Mouse (Mus musculus) lung, adult 2 months (tissue): ENCODE data around the gene Gm973.

Experiments
- CTCF ChIP-seq: fragments of 200-500 bp; IDR thresholded peaks from 2 replicates; pipeline ENCODE4 v1.5.1; 2011; ENCODE audit warnings: mild to moderate bottlenecking, low read length, control low read depth; ENCODE audit not compliant: insufficient read depth
- POLR2A ChIP-seq: fragments of 200-500 bp; IDR thresholded peaks from 2 replicates; pipeline ENCODE4 v1.6.1; 2011; ENCODE audit warnings: low read depth, mild to moderate bottlenecking, control low read depth, low read length, borderline replicate concordance; ENCODE audit errors: extremely low read depth

DNA sequence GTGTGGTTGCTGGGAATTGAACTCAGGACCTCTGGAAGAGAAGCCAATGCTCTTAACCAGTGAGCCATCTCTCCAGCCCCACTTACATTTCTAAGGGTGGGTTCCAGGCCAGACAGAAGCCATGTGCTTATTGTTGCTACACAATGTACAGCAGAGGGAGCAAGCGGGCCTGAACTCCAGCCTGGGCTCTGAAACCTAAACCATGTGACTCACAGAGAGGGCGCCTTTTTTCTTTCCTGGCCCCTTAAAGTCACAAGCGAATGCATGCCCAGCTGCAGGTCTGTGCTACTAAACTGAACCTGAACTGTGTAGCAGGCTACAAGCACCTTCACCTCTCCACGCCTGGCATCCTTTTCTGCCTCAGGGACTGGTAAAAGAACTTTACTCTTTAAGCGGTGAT is 92.9 kb downstream of the Gm973 start:
- TF ChIP-seq POLR2A (no peak), CTCF (no peak)
